Comparison of ENCODE assay signal across 8 mouse cellular contexts in genomic region chr8:94171321-94171755, GRCm38 (mm10). TPM values are rescaled to one million over a fixed set of nuclear protein-coding genes. Genes with fewer than 3 reads are reported as not detected.
DNase-seq lines count a peak whose midpoint lies in the region; ATAC-seq lines count a peak whose summit lies in the region.

No protein-coding gene starts in this region.

- no peaks in the 10 kb centered on the region for H3K36me3 ChIP-seq in midbrain, embryonic 10.5 days
- no peaks in the 10 kb centered on the region for H3K36me3 ChIP-seq in midbrain, embryonic 11.5 days (ENCODE audit: control insufficient read depth, insufficient read depth, low read length)
- H3K36me3 ChIP-seq in embryonic facial prominence, embryonic 13.5 days: no peaks in the 10 kb centered on the region
- H3K36me3 ChIP-seq in heart, embryonic 15.5 days: no peaks in the 10 kb centered on the region
- no peaks in the 10 kb centered on the region for H3K36me3 ChIP-seq in midbrain, embryonic 16.5 days (ENCODE audit: control insufficient read depth, insufficient read depth, low read length)

- no peaks in the 10 kb centered on the region for H3K9me3 ChIP-seq in midbrain, embryonic 10.5 days (replicated peaks)
- no peaks in the 10 kb centered on the region for H3K9me3 ChIP-seq in midbrain, embryonic 11.5 days (ENCODE audit: control insufficient read depth, low read length)
- H3K9me3 ChIP-seq in embryonic facial prominence, embryonic 13.5 days: no peaks in the 10 kb centered on the region
- H3K9me3 ChIP-seq in heart, embryonic 15.5 days (replicated peaks): no peaks in the 10 kb centered on the region
- H3K9me3 ChIP-seq in midbrain, embryonic 16.5 days (replicated peaks; ENCODE audit: control insufficient read depth, low read length, poor library complexity, severe bottlenecking): no peaks in the 10 kb centered on the region

- 47% methylated on average over 10 of the region's 10 CpGs for WGBS in midbrain, embryonic 10.5 days
- 51% methylated on average over 10 of the region's 10 CpGs for WGBS in midbrain, embryonic 11.5 days
- WGBS in embryonic facial prominence, embryonic 13.5 days: 37% methylated on average over 10 of the region's 10 CpGs
- WGBS in heart, embryonic 15.5 days: 38% methylated on average over 10 of the region's 10 CpGs
- WGBS in midbrain, embryonic 16.5 days: 52% methylated on average over 10 of the region's 10 CpGs

- H3K27ac ChIP-seq in midbrain, embryonic 10.5 days (replicated peaks): no peak overlapping the region
- H3K27ac ChIP-seq in midbrain, embryonic 11.5 days (ENCODE audit: low read depth, low read length): no peak overlapping the region
- no peak overlapping the region for H3K27ac ChIP-seq in embryonic facial prominence, embryonic 13.5 days
- no peak overlapping the region for H3K27ac ChIP-seq in heart, embryonic 15.5 days
- no peak overlapping the region for H3K27ac ChIP-seq in midbrain, embryonic 16.5 days (ENCODE audit: low read length)

- H3K27me3 ChIP-seq in midbrain, embryonic 10.5 days (ENCODE audit: low read depth, poor library complexity, severe bottlenecking): peaks cover 89% of the 10 kb centered on the region
- peaks cover 52% of the 10 kb centered on the region for H3K27me3 ChIP-seq in midbrain, embryonic 11.5 days (ENCODE audit: control insufficient read depth, insufficient read depth, low read length)
- peaks cover 73% of the 10 kb centered on the region for H3K27me3 ChIP-seq in embryonic facial prominence, embryonic 13.5 days
- H3K27me3 ChIP-seq in heart, embryonic 15.5 days: peaks cover 59% of the 10 kb centered on the region
- peaks cover 51% of the 10 kb centered on the region for H3K27me3 ChIP-seq in midbrain, embryonic 16.5 days (ENCODE audit: control insufficient read depth, insufficient read depth, low read depth, low read length)

- no peak overlapping the region for H3K9ac ChIP-seq in midbrain, embryonic 11.5 days (ENCODE audit: low read length)
- H3K9ac ChIP-seq in embryonic facial prominence, embryonic 13.5 days: no peak overlapping the region
- no peak overlapping the region for H3K9ac ChIP-seq in heart, embryonic 15.5 days
- no peak overlapping the region for H3K9ac ChIP-seq in midbrain, embryonic 16.5 days (ENCODE audit: low read depth, low read length)

- H3K4me2 ChIP-seq in midbrain, embryonic 11.5 days: no peak overlapping the region
- peak overlapping the region; percentile 93 for H3K4me2 ChIP-seq in embryonic facial prominence, embryonic 13.5 days
- peak overlapping the region; percentile 97 for H3K4me2 ChIP-seq in heart, embryonic 15.5 days
- H3K4me2 ChIP-seq in midbrain, embryonic 16.5 days (ENCODE audit: low read length): peak overlapping the region; percentile 95

- no peak for ATAC-seq in midbrain, embryonic 11.5 days (ENCODE audit: low FRiP score)
- no peak for ATAC-seq in embryonic facial prominence, embryonic 13.5 days (ENCODE audit: insufficient number of reproducible peaks, insufficient read depth, low FRiP score, low TSS enrichment, low read depth)
- ATAC-seq in heart, embryonic 15.5 days (replicated peaks; ENCODE audit: insufficient number of reproducible peaks, insufficient read depth, low FRiP score, low read depth): no peak
- ATAC-seq in midbrain, embryonic 16.5 days: no peak

- 0 out of 2 replicates have a peak overlapping the region, but pooled peaks have one; percentile 59 for H3K4me3 ChIP-seq in midbrain, embryonic 10.5 days
- H3K4me3 ChIP-seq in midbrain, embryonic 11.5 days (ENCODE audit: low read depth, low read length): no peak overlapping the region
- H3K4me3 ChIP-seq in embryonic facial prominence, embryonic 13.5 days: peak overlapping the region; percentile 50
- peak overlapping the region; percentile 58 for H3K4me3 ChIP-seq in heart, embryonic 15.5 days
- no peak overlapping the region for H3K4me3 ChIP-seq in midbrain, embryonic 16.5 days (ENCODE audit: low read depth, low read length)

- peaks cover 24% of the 10 kb centered on the region for H3K4me1 ChIP-seq in midbrain, embryonic 10.5 days
- H3K4me1 ChIP-seq in midbrain, embryonic 11.5 days (ENCODE audit: control insufficient read depth, insufficient read depth, low read length): peaks cover 16% of the 10 kb centered on the region
- peaks cover 23% of the 10 kb centered on the region for H3K4me1 ChIP-seq in embryonic facial prominence, embryonic 13.5 days
- peaks cover 26% of the 10 kb centered on the region for H3K4me1 ChIP-seq in heart, embryonic 15.5 days (replicated peaks)
- peaks cover 19% of the 10 kb centered on the region for H3K4me1 ChIP-seq in midbrain, embryonic 16.5 days (ENCODE audit: control insufficient read depth, insufficient read depth, low read length)

- no peak for DNase-seq in midbrain, embryonic 10.5 days (ENCODE audit: low spot score)
- DNase-seq in midbrain, embryonic 11.5 days (ENCODE audit: low spot score, missing footprints): no peak
- DNase-seq in kidney, postnatal 25 days: peak; percentile 41 to 68
- DNase-seq in ovary, adult 18-20 months (ENCODE audit: low spot score): no peak
- no peak for DNase-seq in cerebellum, adult 9-10 months

RNA-seq across cellular contexts. Expression of gene Mt2, which starts 1.1 kb away (rescaled TPM):
- 32.3 and 55.8 TPM in 2 replicates for polyA plus RNA-seq in midbrain, embryonic 10.5 days (2016; fragmentation: Nextera tagmentation; extraction: Ambion mirVana)
- polyA plus RNA-seq in midbrain, embryonic 11.5 days (2014; fragmentation: Nextera tagmentation; extraction: Ambion mirVana): 22.9 and 29.8 TPM in 2 replicates
- polyA plus RNA-seq in embryonic facial prominence, embryonic 13.5 days (2015; fragmentation: Nextera tagmentation; extraction: Ambion mirVana): 56.8 and 70.4 TPM in 2 replicates
- polyA plus RNA-seq in heart, embryonic 15.5 days (2015; fragmentation: Nextera tagmentation; extraction: Ambion mirVana): 47.8 and 51.2 TPM in 2 replicates
- 11.5 and 17.9 TPM in 2 replicates for polyA plus RNA-seq in midbrain, embryonic 16.5 days (2015; fragmentation: Nextera tagmentation; extraction: Ambion mirVana)

RNA-seq across cellular contexts. Expression of gene Mt1, which starts 7.5 kb away (rescaled TPM):
- polyA plus RNA-seq in midbrain, embryonic 10.5 days (2016; fragmentation: Nextera tagmentation; extraction: Ambion mirVana): 131 and 201 TPM in 2 replicates
- polyA plus RNA-seq in midbrain, embryonic 11.5 days (2014; fragmentation: Nextera tagmentation; extraction: Ambion mirVana): 87.0 and 94.1 TPM in 2 replicates
- polyA plus RNA-seq in embryonic facial prominence, embryonic 13.5 days (2015; fragmentation: Nextera tagmentation; extraction: Ambion mirVana): 133 and 170 TPM in 2 replicates
- 432 and 538 TPM in 2 replicates for polyA plus RNA-seq in heart, embryonic 15.5 days (2015; fragmentation: Nextera tagmentation; extraction: Ambion mirVana)
- polyA plus RNA-seq in midbrain, embryonic 16.5 days (2015; fragmentation: Nextera tagmentation; extraction: Ambion mirVana): 51.8 and 86.0 TPM in 2 replicates

RNA-seq across cellular contexts. Expression of gene Mt3, which starts 18.9 kb away (rescaled TPM):
- polyA plus RNA-seq in midbrain, embryonic 10.5 days (2016; fragmentation: Nextera tagmentation; extraction: Ambion mirVana): 6.8 and 7.5 TPM in 2 replicates
- polyA plus RNA-seq in midbrain, embryonic 11.5 days (2014; fragmentation: Nextera tagmentation; extraction: Ambion mirVana): 8.5 and 12.0 TPM in 2 replicates
- 0.58 and 1.1 TPM in 2 replicates for polyA plus RNA-seq in embryonic facial prominence, embryonic 13.5 days (2015; fragmentation: Nextera tagmentation; extraction: Ambion mirVana)
- 56.5 and 69.8 TPM in 2 replicates for polyA plus RNA-seq in heart, embryonic 15.5 days (2015; fragmentation: Nextera tagmentation; extraction: Ambion mirVana)
- 141 and 227 TPM in 2 replicates for polyA plus RNA-seq in midbrain, embryonic 16.5 days (2015; fragmentation: Nextera tagmentation; extraction: Ambion mirVana)

RNA-seq across cellular contexts. Expression of gene Mt4, which starts 34.3 kb away (rescaled TPM):
- polyA plus RNA-seq in midbrain, embryonic 10.5 days (2016; fragmentation: Nextera tagmentation; extraction: Ambion mirVana): not detected in 2 replicates
- not detected in 2 replicates for polyA plus RNA-seq in midbrain, embryonic 11.5 days (2014; fragmentation: Nextera tagmentation; extraction: Ambion mirVana)
- not detected in 2 replicates for polyA plus RNA-seq in embryonic facial prominence, embryonic 13.5 days (2015; fragmentation: Nextera tagmentation; extraction: Ambion mirVana)
- not detected in 2 replicates for polyA plus RNA-seq in heart, embryonic 15.5 days (2015; fragmentation: Nextera tagmentation; extraction: Ambion mirVana)
- not detected in 2 replicates for polyA plus RNA-seq in midbrain, embryonic 16.5 days (2015; fragmentation: Nextera tagmentation; extraction: Ambion mirVana)

RNA-seq across cellular contexts. Expression of gene Nup93, which starts 43.0 kb away (rescaled TPM):
- polyA plus RNA-seq in midbrain, embryonic 10.5 days (2016; fragmentation: Nextera tagmentation; extraction: Ambion mirVana): 133 and 142 TPM in 2 replicates
- 118 and 121 TPM in 2 replicates for polyA plus RNA-seq in midbrain, embryonic 11.5 days (2014; fragmentation: Nextera tagmentation; extraction: Ambion mirVana)
- 87.1 and 88.8 TPM in 2 replicates for polyA plus RNA-seq in embryonic facial prominence, embryonic 13.5 days (2015; fragmentation: Nextera tagmentation; extraction: Ambion mirVana)
- polyA plus RNA-seq in heart, embryonic 15.5 days (2015; fragmentation: Nextera tagmentation; extraction: Ambion mirVana): 51.6 and 60.7 TPM in 2 replicates
- 58.6 and 59.1 TPM in 2 replicates for polyA plus RNA-seq in midbrain, embryonic 16.5 days (2015; fragmentation: Nextera tagmentation; extraction: Ambion mirVana)

Comparison
In these comparisons a context has a peak if more than half of its experiments do, and no peak if none do; other contexts are left out.
1. H3K4me3 ChIP-seq: peak in midbrain, embryonic 10.5 days (single experiment), embryonic facial prominence, embryonic 13.5 days (single experiment) and heart, embryonic 15.5 days (single experiment); none in midbrain, embryonic 11.5 days (single experiment) and midbrain, embryonic 16.5 days (single experiment).
2. DNase-seq: peak in kidney, postnatal 25 days (2 of 2); none in midbrain, embryonic 10.5 days (single experiment), midbrain, embryonic 11.5 days (single experiment), ovary, adult 18-20 months (single experiment) and cerebellum, adult 9-10 months (single experiment).